Mouse (Mus musculus) heart, postnatal 25 days (tissue): ENCODE measurements around the gene Auh. TPM values are rescaled to one million over a fixed set of nuclear protein-coding genes. Genes with fewer than 3 reads are reported as not detected.

Experiments used
- DNase-seq: peaks from one replicate; pipeline ENCODE4 v3.0.0; 2022; ENCODE audit warnings: low spot score
- intact Hi-C: fragments of 180-260 bp; cut with DNase I; formaldehyde crosslinking; loops from one replicate; pipeline ENCODE4 v1.15.1; 2025
- total RNA-seq, 2 experiments: library from RNA; stranded (reverse); gene quantifications; 2 replicates each; pipeline ENCODE4 v1.2.3; 2021

The Auh gene
- total RNA-seq, 2 experiments from 2014 or later: 114 to 131 TPM

DNA sequence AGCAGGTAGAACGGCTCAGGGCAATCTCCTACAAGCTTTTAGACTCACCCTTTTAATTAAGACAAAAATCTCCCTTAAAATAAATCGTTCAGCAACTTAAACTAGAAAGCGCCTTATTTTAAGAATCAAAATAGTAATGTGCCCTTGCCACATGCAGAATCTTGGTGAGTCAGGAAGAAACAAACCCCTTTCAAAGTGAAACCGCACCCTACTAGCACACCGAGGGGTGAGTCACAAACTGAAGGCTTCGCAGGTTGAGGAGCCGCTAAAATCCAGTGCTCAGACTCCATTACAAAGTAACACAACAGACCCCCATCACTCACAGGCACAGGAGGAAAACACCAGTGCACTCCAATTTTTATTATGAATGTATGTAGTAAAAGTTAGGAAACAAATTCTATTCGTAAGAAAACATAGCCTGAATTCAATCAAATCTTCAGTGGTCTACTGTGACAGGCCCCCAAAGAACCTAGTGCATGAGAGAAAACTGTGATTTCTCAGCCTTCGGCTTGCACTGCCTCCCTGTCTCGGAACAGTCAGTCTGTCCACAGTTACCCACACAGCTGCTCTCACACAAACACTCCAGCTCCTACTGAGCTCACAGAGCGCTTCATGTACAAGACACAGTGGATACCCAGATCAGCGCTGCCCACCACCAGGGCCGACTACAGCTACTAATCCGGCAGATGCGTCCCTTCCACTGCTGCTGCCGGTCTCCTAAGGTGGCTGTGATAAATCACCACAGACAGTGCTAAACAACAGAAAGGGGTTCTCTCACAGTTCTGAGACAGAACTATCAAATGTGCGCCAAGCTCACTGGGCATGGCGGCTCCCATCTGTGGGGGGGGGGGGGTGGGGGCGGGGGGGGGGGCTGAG is 46.2 kb downstream of the Auh start:
- intact Hi-C loops: no loop called here
- no peak for DNase-seq

GRCm38 (mm10) chr13:52880386-52880785 is 49.1 kb downstream of the Auh start:
- intact Hi-C loops: no loop called here
- DNase-seq: no peak

DNA sequence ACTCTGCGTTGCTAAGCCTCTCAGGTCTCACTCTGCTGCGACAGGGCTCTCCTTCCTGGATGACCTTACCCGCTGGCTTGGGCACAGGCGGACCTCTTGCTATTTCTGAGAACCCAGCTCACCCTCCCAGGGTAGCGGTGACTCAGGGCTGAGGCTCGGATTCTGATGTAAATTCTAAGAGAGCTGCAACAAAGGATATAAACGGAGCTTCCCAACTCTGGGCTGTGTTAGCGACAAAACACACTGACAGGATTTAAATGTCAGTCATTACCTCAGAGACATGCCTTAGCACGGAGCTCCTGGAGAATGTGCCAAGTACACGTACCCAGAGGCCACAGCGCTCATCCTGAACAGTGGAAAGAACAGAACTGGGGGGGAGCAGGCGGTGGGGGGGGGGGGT is 49.6 kb downstream of the Auh start:
- no peak for DNase-seq
- intact Hi-C loops: no loop called here

DNA sequence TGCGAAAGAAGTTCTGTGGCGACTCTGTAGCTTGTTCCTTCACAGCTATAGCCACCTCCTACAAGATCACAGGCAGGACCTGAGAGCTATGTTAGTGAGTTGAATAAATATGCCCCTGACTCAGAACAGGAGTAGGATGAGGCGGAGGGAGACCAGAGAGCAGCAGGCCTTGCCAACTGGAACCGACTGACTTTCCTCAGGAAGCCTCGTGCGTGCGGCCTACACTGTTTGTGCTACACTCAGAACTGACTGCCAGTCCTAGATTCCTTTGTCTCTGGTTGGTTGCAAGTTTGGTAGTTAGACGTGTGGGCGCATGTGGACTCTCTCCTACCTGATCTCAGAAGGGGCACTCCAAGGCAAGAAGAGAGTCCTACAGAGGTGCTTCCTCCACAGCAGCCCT is 50.2 kb downstream of the Auh start:
- no peak for DNase-seq
- intact Hi-C loops: no loop called here

DNA sequence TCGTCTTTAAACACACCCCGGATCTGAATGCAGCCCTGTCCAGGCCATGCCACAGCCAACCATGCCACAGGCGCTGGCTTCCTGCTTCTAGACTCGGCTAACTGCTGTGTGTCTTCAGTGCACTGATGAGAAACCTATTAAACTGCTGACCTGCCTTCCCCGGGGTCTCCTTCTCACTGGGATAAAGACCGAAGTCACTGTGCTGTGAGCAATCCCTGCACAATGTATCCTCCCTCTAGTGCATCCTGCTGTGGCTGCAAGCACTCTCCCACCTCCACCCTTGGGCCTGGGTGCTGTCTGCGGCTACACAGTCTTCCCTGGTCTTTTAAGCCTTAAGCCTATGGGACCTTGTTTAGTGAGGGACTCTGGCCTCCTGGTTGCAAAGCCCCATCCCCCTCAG is 50.7 kb downstream of the Auh start:
- DNase-seq: no peak
- intact Hi-C loops: no loop called here

- intact Hi-C loops: no loop called here
- no peak for DNase-seq
Measured at GRCm38 (mm10) chr13:52875541-52876325, 53.7 kb downstream of the Auh start.

GRCm38 (mm10) chr13:52875089-52875488 is 54.4 kb downstream of the Auh start:
- DNase-seq: no peak
- intact Hi-C loops: no loop called here

DNA sequence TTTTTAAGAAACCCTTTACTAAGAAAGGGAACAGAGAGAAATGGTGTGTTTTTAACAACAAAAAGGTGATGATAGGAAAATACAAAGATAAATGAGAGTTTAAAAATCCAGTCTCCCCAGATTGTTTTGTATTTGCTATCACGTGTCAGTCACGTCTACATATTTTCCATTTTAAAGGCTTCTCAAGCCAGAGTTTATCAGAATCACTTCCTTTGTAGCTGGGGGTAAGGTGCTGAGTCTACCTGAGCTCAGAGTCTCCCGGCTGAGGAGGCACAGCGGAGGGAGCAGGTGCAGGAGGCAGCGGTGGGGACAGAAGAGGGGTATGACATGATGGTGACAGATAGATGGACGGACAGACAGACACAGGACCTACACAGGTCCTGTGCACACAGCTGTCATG is 55.1 kb downstream of the Auh start:
- intact Hi-C loops: no loop called here
- no peak for DNase-seq

- DNase-seq: no peak
- intact Hi-C loops: no loop called here
Measured at GRCm38 (mm10) chr13:52873923-52874322, 55.6 kb downstream of the Auh start.

GRCm38 (mm10) chr13:52866005-52866792 is 63.3 kb downstream of the Auh start:
- DNase-seq: no peak
- intact Hi-C loops: no loop called here

DNA sequence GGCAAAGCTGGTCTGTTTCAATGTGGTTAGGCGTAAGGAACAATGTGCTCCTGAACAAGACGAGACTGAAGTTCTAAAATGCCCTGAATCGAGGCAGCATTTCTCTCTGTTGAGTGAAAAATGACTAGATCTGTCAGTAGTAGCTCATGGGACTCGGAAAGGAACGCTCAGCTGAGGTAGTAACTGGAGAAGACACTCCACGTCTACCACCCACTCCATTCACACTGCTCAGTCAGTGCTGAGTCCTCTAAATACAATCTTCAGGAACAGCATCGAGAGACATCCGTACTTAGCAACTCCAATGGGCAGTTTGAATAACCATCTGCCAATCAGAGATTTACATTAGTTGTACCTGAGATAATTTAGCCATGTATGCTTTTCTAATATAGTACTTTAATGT is 66.0 kb downstream of the Auh start:
- DNase-seq: no peak
- intact Hi-C loops: no loop called here

GRCm38 (mm10) chr13:52860006-52860685 is 69.3 kb downstream of the Auh start:
- intact Hi-C loops: no loop called here
- DNase-seq: no peak

DNA sequence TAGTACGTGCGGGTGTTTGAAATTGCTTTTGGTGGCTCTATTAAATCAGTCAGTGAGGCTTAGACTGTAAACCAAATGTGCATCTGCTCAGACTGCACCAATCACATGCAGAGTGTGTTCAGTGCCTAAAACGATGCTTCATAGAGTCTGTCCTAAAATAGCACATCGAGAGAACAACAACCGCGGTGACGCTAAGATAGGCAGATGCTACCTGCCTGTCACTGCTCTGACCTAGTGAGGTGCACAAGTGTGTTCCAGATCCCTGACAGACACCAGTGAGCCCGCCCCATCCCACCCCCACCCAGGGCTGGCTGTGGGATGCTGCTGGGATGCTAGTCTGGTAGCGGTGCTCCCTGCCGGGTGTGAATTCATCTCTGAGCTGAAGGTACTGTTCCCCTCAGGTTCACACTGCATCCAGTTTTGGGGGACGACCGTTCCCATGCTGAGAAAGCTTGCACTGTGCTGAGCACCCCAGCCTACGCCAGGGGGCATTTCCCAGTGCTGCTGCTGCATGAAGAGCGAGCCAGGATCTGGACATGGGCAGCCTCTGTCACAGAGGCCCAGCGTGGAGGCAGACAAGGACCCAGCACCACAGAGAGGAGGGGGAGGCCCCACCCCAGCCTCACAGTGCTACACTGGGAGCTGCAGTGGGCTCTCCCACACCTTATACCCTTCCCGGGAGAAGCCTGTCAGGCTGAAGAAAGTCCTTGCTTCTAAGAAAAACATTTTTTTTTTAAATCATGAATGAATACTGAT is 70.2 kb downstream of the Auh start:
- no peak for DNase-seq
- intact Hi-C loops: no loop called here

DNA sequence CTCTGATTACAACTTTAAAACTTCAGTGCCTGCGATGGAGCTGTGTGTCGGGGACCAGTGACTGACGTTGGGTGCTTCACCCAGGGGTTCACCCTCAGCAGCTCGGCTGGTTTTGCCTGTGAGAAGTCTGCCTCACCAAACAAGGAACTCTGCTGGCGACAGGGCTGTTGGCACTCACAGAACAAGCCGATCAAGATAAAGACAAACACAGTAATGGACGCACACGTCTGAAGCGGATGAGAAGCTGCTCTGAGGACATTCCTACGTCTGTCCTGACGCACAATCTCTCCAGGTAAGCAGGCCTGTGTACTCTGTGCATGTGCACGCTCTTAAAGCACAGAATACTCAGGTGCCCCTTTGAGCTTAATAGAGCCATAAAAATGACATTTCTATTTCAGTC is 71.1 kb downstream of the Auh start:
- DNase-seq: no peak
- intact Hi-C loops: no loop called here

GRCm38 (mm10) chr13:52857781-52858180 is 71.7 kb downstream of the Auh start:
- DNase-seq: no peak
- intact Hi-C loops: no loop called here

GRCm38 (mm10) chr13:52853536-52853935 is 75.9 kb downstream of the Auh start:
- intact Hi-C loops: no loop called here
- DNase-seq: no peak

DNA sequence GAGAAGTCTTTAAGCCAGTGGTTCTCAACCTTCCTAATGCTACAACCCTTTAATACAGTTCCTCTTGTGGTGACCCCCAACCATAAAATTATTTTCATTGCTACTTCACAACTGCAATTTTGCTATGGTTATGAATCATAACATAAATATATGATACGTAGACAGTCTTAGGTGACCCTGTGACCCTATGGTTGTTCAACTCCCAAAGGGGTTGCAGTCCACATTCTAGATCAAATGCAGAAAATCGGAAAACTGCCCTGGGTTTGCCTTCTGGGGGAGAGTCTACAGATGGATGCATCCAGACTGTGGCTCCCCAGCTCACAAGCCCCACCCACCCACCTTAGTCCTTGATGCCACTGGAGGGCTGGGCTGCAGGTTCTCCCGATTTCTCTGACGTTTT is 77.6 kb downstream of the Auh start:
- DNase-seq: no peak
- intact Hi-C loops: no loop called here

GRCm38 (mm10) chr13:52850024-52850723 is 79.3 kb downstream of the Auh start:
- DNase-seq: no peak
- intact Hi-C loops: no loop called here

DNA sequence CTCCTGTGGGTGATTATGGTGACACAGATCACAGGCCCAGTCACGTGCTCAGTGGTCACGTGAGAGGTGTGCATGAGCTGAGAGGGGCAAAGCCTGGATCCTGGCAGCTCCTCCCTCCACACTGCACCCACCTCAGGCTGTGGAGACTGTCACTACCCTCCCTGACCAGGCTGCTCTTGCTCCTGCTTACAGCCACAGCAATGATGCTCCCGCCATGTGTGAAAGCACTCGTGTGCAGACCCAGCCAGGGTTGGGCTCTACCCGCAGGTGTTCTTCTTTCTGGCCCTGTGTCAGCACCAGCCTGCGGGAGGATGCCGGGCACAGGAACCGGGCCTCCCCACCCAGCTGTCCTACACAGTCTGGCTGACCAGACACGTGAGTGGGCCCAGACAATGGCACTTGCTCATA is 80.1 kb downstream of the Auh start:
- intact Hi-C loops: no loop called here
- DNase-seq: no peak
